Mouse (Mus musculus) small intestine, adult 2 months (tissue): ENCODE measurements around the gene Fbf1.

Experiments used
- CTCF ChIP-seq: fragments of 200-500 bp; IDR thresholded peaks from 2 replicates; pipeline ENCODE4 v1.5.1; 2012; ENCODE audit warnings: low read depth, mild to moderate bottlenecking, control low read depth, inconsistent platforms, low read length, moderate library complexity, mixed read lengths; ENCODE audit not compliant: insufficient replicate concordance, insufficient read length; ENCODE audit errors: extremely low read depth
- POLR2A ChIP-seq: fragments of 200-500 bp; IDR thresholded peaks from 2 replicates; pipeline ENCODE4 v1.6.1; 2012; ENCODE audit warnings: low read depth, mild to moderate bottlenecking, control low read depth, inconsistent platforms, low read length, moderate library complexity

DNA sequence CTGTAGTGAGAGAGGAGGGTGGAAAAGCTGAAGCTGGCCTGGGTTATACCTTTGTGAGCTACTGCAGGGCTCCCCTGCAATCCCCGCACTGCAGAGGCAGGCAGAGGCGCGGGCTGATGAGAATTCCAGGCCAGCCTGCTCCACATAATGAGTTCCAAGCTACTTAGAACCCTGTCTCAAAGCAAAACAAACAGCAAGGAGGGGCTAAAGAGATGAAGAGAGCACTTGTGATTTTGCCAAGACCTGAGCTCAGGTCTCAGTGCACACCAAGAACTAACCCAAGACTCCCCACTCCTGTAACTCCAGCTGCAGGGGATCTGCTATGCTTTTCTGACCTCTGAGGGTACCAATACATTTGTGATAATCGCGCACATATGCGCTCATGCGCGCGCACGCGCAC, 18.4 kb upstream of the Fbf1 start:
- no peak for TF ChIP-seq POLR2A
- TF ChIP-seq CTCF, result no peak
